In genomic region chr15:82206365-82207104, GRCm38 (mm10) we compare ENCODE assay signal across 8 mouse cellular contexts. TPM values are rescaled to one million over a fixed set of nuclear protein-coding genes. Genes with fewer than 3 reads are reported as not detected.
DNase-seq lines count a peak whose midpoint lies in the region; ATAC-seq and TF ChIP-seq lines count a peak whose summit lies in the region.

No protein-coding gene starts in this region.

- H3K9ac ChIP-seq in neural tube, embryonic 12.5 days: no peak overlapping the region
- H3K9ac ChIP-seq in heart, adult 2 months (ENCODE audit: low read depth, low read length): no peak overlapping the region
- no peak overlapping the region for H3K9ac ChIP-seq in midbrain, embryonic 14.5 days (replicated peaks; ENCODE audit: low read length)

- H3K27ac ChIP-seq in neural tube, embryonic 12.5 days: no peak overlapping the region
- H3K27ac ChIP-seq in heart, adult 2 months: no peak overlapping the region
- no peak overlapping the region for H3K27ac ChIP-seq in midbrain, embryonic 14.5 days (replicated peaks; ENCODE audit: low read depth, low read length)

- no peaks in the 10 kb centered on the region for H3K9me3 ChIP-seq in neural tube, embryonic 12.5 days
- H3K9me3 ChIP-seq in midbrain, embryonic 14.5 days (ENCODE audit: control insufficient read depth, low read length): no peaks in the 10 kb centered on the region

- peaks cover 50% of the 10 kb centered on the region for H3K36me3 ChIP-seq in neural tube, embryonic 12.5 days
- no peaks in the 10 kb centered on the region for H3K36me3 ChIP-seq in heart, adult 2 months (ENCODE audit: control insufficient read depth, insufficient read depth, low read length)
- peaks cover 47% of the 10 kb centered on the region for H3K36me3 ChIP-seq in midbrain, embryonic 14.5 days (ENCODE audit: control insufficient read depth, insufficient read depth, low read length)

- no peaks in the 10 kb centered on the region for H3K79me2 ChIP-seq in heart, adult 2 months (replicated peaks; ENCODE audit: control insufficient read depth, insufficient read depth, low read length)

- TF ChIP-seq EP300 in heart, adult 2 months (IDR thresholded peaks at IDR 0.05; ENCODE audit: insufficient read depth, low read depth, low read length): 0 out of 2 replicates have a peak, but pooled peaks have one; percentile 18

- H3K4me1 ChIP-seq in neural tube, embryonic 12.5 days: peaks cover 22% of the 10 kb centered on the region
- H3K4me1 ChIP-seq in heart, adult 2 months (ENCODE audit: control insufficient read depth, insufficient read depth, low read length): peaks cover 7% of the 10 kb centered on the region
- peaks cover 13% of the 10 kb centered on the region for H3K4me1 ChIP-seq in midbrain, embryonic 14.5 days (ENCODE audit: control insufficient read depth, insufficient read depth, low read length)

- TF ChIP-seq POLR2A in heart, adult 2 months (IDR thresholded peaks at IDR 0.05; ENCODE audit: insufficient read depth, low read depth, low read length): no peak

- H3K4me2 ChIP-seq in neural tube, embryonic 12.5 days (replicated peaks): peak overlapping the region; percentile 23; the same call in 1 of the 2 replicates
- no peak overlapping the region for H3K4me2 ChIP-seq in midbrain, embryonic 14.5 days (ENCODE audit: low read length)

- H3K27me3 ChIP-seq in neural tube, embryonic 12.5 days (replicated peaks): peaks cover 64% of the 10 kb centered on the region
- no peaks in the 10 kb centered on the region; the same call in 1 of the 2 replicates for H3K27me3 ChIP-seq in heart, adult 2 months (ENCODE audit: control insufficient read depth, insufficient read depth, low read length)
- peaks cover 44% of the 10 kb centered on the region for H3K27me3 ChIP-seq in midbrain, embryonic 14.5 days (ENCODE audit: control insufficient read depth, insufficient read depth, low read length)

- peak; percentile 38; the same call in 1 of the 2 replicates for ATAC-seq in neural tube, embryonic 12.5 days (ENCODE audit: low FRiP score, low read depth)
- peak; percentile 47 for ATAC-seq in midbrain, embryonic 14.5 days (ENCODE audit: low FRiP score, low TSS enrichment)

- no peak overlapping the region for H3K4me3 ChIP-seq in neural tube, embryonic 12.5 days
- no peak overlapping the region for H3K4me3 ChIP-seq in heart, adult 2 months
- H3K4me3 ChIP-seq in midbrain, embryonic 14.5 days (replicated peaks; ENCODE audit: low read depth, low read length): no peak overlapping the region

- no peak for DNase-seq in neural tube, embryonic 10.5 days (ENCODE audit: extremely low spot score, low spot score)
- peak; percentile 99 for DNase-seq in cerebellum, postnatal 14 days
- DNase-seq in heart, adult 2 months: peak; percentile 85 to 86
- peak; percentile 10 for DNase-seq in large intestine, adult 2 months (ENCODE audit: low read depth, low spot score)
- DNase-seq in midbrain, embryonic 14.5 days: peak; percentile 66
- DNase-seq in urinary bladder, postnatal 36 days (ENCODE audit: low spot score in 2 of 2): peak; percentile 36 to 63
- DNase-seq in thymus, adult 18-20 months: no peak

- WGBS in neural tube, embryonic 12.5 days: 61% methylated on average over 9 of the region's 9 CpGs
- 30% methylated on average over 9 of the region's 9 CpGs for WGBS in heart, adult 2 months
- 54% methylated on average over 9 of the region's 9 CpGs for WGBS in large intestine, adult 2 months
- 55% methylated on average over 9 of the region's 9 CpGs for WGBS in midbrain, embryonic 14.5 days

- TF ChIP-seq CTCF in heart, adult 2 months (IDR thresholded peaks at IDR 0.05): no peak

- intact Hi-C loops in heart, adult 2 months (cut with DNase I): no loop called here

RNA-seq across cellular contexts. Expression of gene Shisa8, which starts 6.1 kb away (rescaled TPM):
- polyA plus RNA-seq in neural tube, embryonic 12.5 days (2016; fragmentation: Nextera tagmentation; extraction: Ambion mirVana): 0.29 and 0.46 TPM in 2 replicates
- under 1 TPM; 0.13 to 0.23 TPM for total RNA-seq in heart, adult 2 months (2021)
- polyA plus RNA-seq in heart, adult 2 months (2012; rRNA removed): 0.15 and 0.21 TPM in 2 replicates
- polyA plus RNA-seq in large intestine, adult 2 months (2012; rRNA removed): 1.0 and 1.7 TPM in 2 replicates
- polyA plus RNA-seq in midbrain, embryonic 14.5 days (2014; fragmentation: Nextera tagmentation; extraction: Ambion mirVana): 0.70 and 1.5 TPM in 2 replicates

RNA-seq across cellular contexts. Expression of gene Tnfrsf13c, which starts 17.6 kb away (rescaled TPM):
- polyA plus RNA-seq in neural tube, embryonic 12.5 days (2016; fragmentation: Nextera tagmentation; extraction: Ambion mirVana): 0.10 and 0.22 TPM in 2 replicates
- under 1 TPM; 0.16 to 0.18 TPM for total RNA-seq in heart, adult 2 months (2021)
- polyA plus RNA-seq in heart, adult 2 months (2012; rRNA removed): 0.44 and 0.86 TPM in 2 replicates
- polyA plus RNA-seq in large intestine, adult 2 months (2012; rRNA removed): 10.2 and 12.1 TPM in 2 replicates
- polyA plus RNA-seq in midbrain, embryonic 14.5 days (2014; fragmentation: Nextera tagmentation; extraction: Ambion mirVana): 0.19 TPM in 1 of 2 replicates, not detected in the other

RNA-seq across cellular contexts. Expression of gene Cenpm, which starts 38.0 kb away (rescaled TPM):
- polyA plus RNA-seq in neural tube, embryonic 12.5 days (2016; fragmentation: Nextera tagmentation; extraction: Ambion mirVana): 45.5 and 45.8 TPM in 2 replicates
- total RNA-seq in heart, adult 2 months (2021): under 1 TPM; 0.39 to 0.42 TPM
- polyA plus RNA-seq in heart, adult 2 months (2012; rRNA removed): 0.76 and 1.7 TPM in 2 replicates
- 17.1 and 21.4 TPM in 2 replicates for polyA plus RNA-seq in large intestine, adult 2 months (2012; rRNA removed)
- polyA plus RNA-seq in midbrain, embryonic 14.5 days (2014; fragmentation: Nextera tagmentation; extraction: Ambion mirVana): 13.9 and 23.2 TPM in 2 replicates

RNA-seq across cellular contexts. Expression of gene 1500009C09Rik, which starts 45.7 kb away (rescaled TPM):
- 1.7 and 3.2 TPM in 2 replicates for polyA plus RNA-seq in neural tube, embryonic 12.5 days (2016; fragmentation: Nextera tagmentation; extraction: Ambion mirVana)
- not detected for total RNA-seq in heart, adult 2 months (2021)
- 0.08 TPM in 1 of 2 replicates, not detected in the other for polyA plus RNA-seq in heart, adult 2 months (2012; rRNA removed)
- 0.21 and 0.22 TPM in 2 replicates for polyA plus RNA-seq in large intestine, adult 2 months (2012; rRNA removed)
- polyA plus RNA-seq in midbrain, embryonic 14.5 days (2014; fragmentation: Nextera tagmentation; extraction: Ambion mirVana): 12.2 and 47.6 TPM in 2 replicates

RNA-seq across cellular contexts. Expression of gene Srebf2, which starts 59.6 kb away (rescaled TPM):
- polyA plus RNA-seq in neural tube, embryonic 12.5 days (2016; fragmentation: Nextera tagmentation; extraction: Ambion mirVana): 238 and 239 TPM in 2 replicates
- 10 to 100 TPM; 22.4 to 24.2 TPM for total RNA-seq in heart, adult 2 months (2021)
- polyA plus RNA-seq in heart, adult 2 months (2012; rRNA removed): 33.3 and 45.3 TPM in 2 replicates
- 113 and 136 TPM in 2 replicates for polyA plus RNA-seq in large intestine, adult 2 months (2012; rRNA removed)
- polyA plus RNA-seq in midbrain, embryonic 14.5 days (2014; fragmentation: Nextera tagmentation; extraction: Ambion mirVana): 132 and 158 TPM in 2 replicates

Comparison
In these comparisons a context has a peak if more than half of its experiments do, and no peak if none do; other contexts are left out.
1. DNase-seq: peak in cerebellum, postnatal 14 days (2 of 2), heart, adult 2 months (2 of 2), large intestine, adult 2 months (single experiment), midbrain, embryonic 14.5 days (single experiment) and urinary bladder, postnatal 36 days (2 of 2); none in neural tube, embryonic 10.5 days (single experiment) and thymus, adult 18-20 months (0 of 2).